Mouse (Mus musculus) forebrain, embryonic 13.5 days (tissue): ENCODE measurements at regions not wholly inside any gene's neighbourhood (a gene's known extent, or its start where the extent isn't known, plus 50 kb on each side); places are given as distances from the start of the nearest gene placed in this dataset.

Source experiments
- ATAC-seq: fragments of 200-750 bp; cut with Nextera tagmentation; 2 replicates; pipeline ENCODE4 v1.8.0; 2017
- H3K27ac ChIP-seq: fragments of 300-500 bp; sonication (generic); 2 replicates; pipeline ENCODE4 v1.5.1; 2015; ENCODE audit warnings: inconsistent platforms, mild to moderate bottlenecking, moderate library complexity
- H3K27me3 ChIP-seq: fragments of 300-500 bp; sonication (generic); 2 replicates; pipeline ENCODE4 v1.6.1; 2015; ENCODE audit warnings: mild to moderate bottlenecking, inconsistent platforms
- H3K36me3 ChIP-seq: fragments of 300-500 bp; sonication (generic); 2 replicates; pipeline ENCODE4 v1.6.1; 2015; ENCODE audit warnings: mild to moderate bottlenecking, inconsistent platforms; ENCODE audit not compliant: poor library complexity, severe bottlenecking
- H3K4me1 ChIP-seq: fragments of 300-500 bp; sonication (generic); 2 replicates; pipeline ENCODE4 v1.6.1; 2015; ENCODE audit warnings: inconsistent platforms
- H3K4me2 ChIP-seq: fragments of 300-500 bp; sonication (generic); 2 replicates; pipeline ENCODE4 v1.6.1; 2015; ENCODE audit warnings: inconsistent platforms, mild to moderate bottlenecking, moderate library complexity
- H3K4me3 ChIP-seq: fragments of 300-500 bp; sonication (generic); 2 replicates; pipeline ENCODE4 v1.5.1; 2015; ENCODE audit warnings: mild to moderate bottlenecking, inconsistent platforms
- H3K9ac ChIP-seq: fragments of 300-500 bp; sonication (generic); 2 replicates; pipeline ENCODE4 v1.6.1; 2015; ENCODE audit warnings: mild to moderate bottlenecking, inconsistent platforms
- H3K9me3 ChIP-seq: fragments of 300-500 bp; sonication (generic); replicated peaks from 2 replicates; pipeline ENCODE4 v1.6.1; 2016; ENCODE audit warnings: inconsistent platforms
- WGBS: fragments of 180-500 bp; shearing (Covaris S2); methylation state at CpG from one replicate; pipeline ENCODE4 v1.1.7; 2015; 5-methylcytosine and 5-hydroxymethylcytosine counted together

DNA sequence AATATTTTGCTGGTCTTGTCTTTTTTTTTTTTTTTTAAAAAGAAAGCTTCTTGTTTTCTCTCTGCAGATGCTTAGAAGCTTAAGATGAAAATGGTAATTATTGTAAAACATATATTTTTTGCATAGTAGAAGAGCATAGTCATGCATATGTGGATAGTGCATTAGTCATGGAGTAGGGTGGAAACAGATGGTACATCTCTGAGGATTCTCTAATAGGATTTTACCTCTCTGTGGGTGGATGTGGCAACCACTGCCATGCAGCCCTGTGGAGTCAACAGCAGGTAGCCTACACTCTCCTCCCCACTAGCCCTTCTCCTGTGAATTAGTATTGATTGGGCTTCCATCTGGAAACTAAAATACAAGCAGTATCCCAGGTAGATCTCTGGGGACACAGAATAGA, 409.2 kb downstream of the Nr4a2 start:
- H3K9ac ChIP-seq = no peak overlapping the region
- no peaks in the 10 kb centered on the region for H3K27me3 ChIP-seq

DNA sequence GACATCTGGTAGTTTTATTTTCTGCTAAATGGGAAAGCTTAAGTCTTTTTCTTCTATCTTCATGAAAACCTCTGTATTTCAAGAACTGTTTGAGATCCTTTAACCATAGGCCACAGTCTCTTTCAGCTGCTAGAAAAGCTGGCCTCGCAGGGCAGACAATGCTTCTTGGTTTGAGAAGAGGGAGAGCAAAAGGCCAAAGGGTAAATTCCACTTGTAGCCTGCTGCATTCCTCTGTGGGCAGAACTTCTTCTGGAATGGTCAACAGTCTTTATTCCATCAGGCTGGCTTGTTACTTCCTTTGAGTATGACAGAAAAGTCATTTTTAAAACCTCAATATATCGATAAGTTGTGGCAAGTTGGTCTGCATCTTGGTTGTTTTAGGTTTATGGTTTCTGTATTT, 440.2 kb downstream of the Nr4a2 start:
- WGBS = 15% methylated on average over 2 of the region's 2 CpGs
- H3K4me2 ChIP-seq = no peak overlapping the region
- H3K4me1 ChIP-seq = no peaks in the 10 kb centered on the region

More for the DNA sequence above, 409.2 kb downstream of the Nr4a2 start:
- ATAC-seq = no peak
- Histone ChIP-seq H3K36me3 (no peaks in the 10 kb centered on the region), H3K27ac (no peak overlapping the region), H3K4me3 (no peak overlapping the region), H3K4me1 (no peaks in the 10 kb centered on the region), H3K9me3 (no peaks in the 10 kb centered on the region), H3K4me2 (no peak overlapping the region)

DNA sequence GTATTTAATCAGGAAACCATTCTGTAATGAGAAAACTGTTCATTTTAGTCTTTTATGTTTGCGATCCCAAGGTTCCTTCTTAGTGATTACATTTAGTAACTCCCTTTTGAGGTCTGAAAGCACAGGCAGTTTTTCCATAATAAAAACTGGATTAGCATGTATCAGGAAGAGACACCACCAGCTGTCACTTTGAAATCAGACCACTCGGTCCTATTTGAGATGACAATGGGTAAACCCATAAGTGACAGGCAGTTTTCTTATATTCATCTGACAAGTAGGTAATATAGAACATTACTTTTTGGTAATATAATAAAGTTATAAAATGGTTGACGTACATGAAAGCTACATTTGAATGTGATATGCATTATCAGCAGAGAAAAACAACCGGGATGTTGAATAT, 449.9 kb downstream of the Nr4a2 start:
- no peak overlapping the region for H3K4me3 ChIP-seq
- H3K27me3 ChIP-seq = no peaks in the 10 kb centered on the region
- 62% methylated on average over 4 of the region's 4 CpGs for WGBS
- H3K9me3 ChIP-seq = no peaks in the 10 kb centered on the region
- no peak for ATAC-seq
- no peak overlapping the region for H3K4me2 ChIP-seq
- no peaks in the 10 kb centered on the region for H3K4me1 ChIP-seq
- H3K27ac ChIP-seq = no peak overlapping the region
- no peak overlapping the region for H3K9ac ChIP-seq
- H3K36me3 ChIP-seq = no peaks in the 10 kb centered on the region

More for the DNA sequence above, 440.2 kb downstream of the Nr4a2 start:
- Histone ChIP-seq H3K27ac (no peak overlapping the region), H3K4me3 (no peak overlapping the region), H3K9me3 (no peaks in the 10 kb centered on the region), H3K9ac (no peak overlapping the region), H3K27me3 (no peaks in the 10 kb centered on the region), H3K36me3 (no peaks in the 10 kb centered on the region)
- ATAC-seq = no peak

DNA sequence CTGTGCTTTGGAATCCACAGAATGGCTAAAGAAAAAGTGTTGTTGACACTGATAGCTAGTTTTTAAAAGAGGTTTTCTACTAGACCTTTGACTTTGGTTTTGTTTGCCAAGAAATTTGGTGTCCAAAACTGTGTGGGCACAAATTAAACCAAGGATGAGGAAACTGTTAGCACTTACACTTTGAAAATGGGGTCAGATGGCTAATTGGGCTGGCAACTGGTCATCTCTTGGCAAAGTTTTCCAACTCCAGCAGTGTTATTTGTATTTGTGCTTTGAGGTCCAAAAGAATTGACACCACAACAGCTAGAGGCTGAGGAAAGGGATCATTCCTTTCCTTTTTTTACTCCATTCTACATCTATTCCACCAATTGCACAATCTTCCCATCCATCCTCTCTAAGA, 451.1 kb downstream of the Nr4a2 start:
- no peak overlapping the region for H3K4me3 ChIP-seq
- no peak overlapping the region for H3K27ac ChIP-seq
- H3K4me2 ChIP-seq = no peak overlapping the region
- H3K9ac ChIP-seq = no peak overlapping the region
- no peaks in the 10 kb centered on the region for H3K4me1 ChIP-seq
- ATAC-seq = no peak
- no peaks in the 10 kb centered on the region for H3K36me3 ChIP-seq
- H3K27me3 ChIP-seq = no peaks in the 10 kb centered on the region
- H3K9me3 ChIP-seq = no peaks in the 10 kb centered on the region

DNA sequence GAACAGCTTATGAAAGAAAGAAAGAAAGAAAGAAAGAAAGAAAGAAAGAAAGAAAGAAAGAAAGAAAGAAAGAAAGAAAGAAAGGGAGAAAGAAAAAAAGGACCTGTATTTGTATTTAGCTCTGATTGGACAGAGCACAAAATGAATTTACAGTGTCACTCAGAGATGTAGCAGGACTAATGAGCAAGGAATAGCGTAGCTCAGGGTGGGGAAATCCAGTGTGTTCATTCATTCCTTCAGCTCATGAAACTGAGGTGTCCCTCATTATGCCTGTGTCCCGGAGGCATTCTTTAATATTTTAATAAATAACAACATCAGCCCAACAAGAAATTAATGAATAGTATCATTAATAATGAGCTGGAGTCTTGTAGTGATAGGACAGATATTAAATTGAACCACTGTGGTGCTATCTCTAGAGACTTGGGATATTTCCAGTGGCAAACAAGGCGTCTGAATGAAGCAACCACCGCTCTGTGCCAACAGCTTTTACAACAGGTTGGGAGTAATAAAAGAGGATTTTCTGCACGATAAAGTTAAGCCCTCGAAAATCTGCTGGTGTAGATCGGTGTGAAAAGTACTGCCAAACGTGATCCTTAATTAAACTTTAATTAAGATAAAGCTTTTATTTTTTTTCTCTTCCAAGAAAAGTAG, 461.4 kb downstream of the Nr4a2 start:
- H3K4me1 ChIP-seq = peaks cover 3% of the 10 kb centered on the region; the same call in 1 of the 2 replicates
- H3K9ac ChIP-seq = no peak overlapping the region
- H3K9me3 ChIP-seq = no peaks in the 10 kb centered on the region
- H3K27ac ChIP-seq = no peak overlapping the region
- H3K4me2 ChIP-seq = no peak overlapping the region
- H3K27me3 ChIP-seq = no peaks in the 10 kb centered on the region
- H3K36me3 ChIP-seq = no peaks in the 10 kb centered on the region
- 29% methylated on average over 8 of the region's 8 CpGs for WGBS
- no peak overlapping the region for H3K4me3 ChIP-seq
- ATAC-seq = peak; percentile 96
